Mouse (Mus musculus) limb, embryonic 14.5 days (tissue): ENCODE measurements around the gene Zzz3. TPM values are rescaled to one million over a fixed set of nuclear protein-coding genes. Genes with fewer than 3 reads are reported as not detected.

Experiments used
- ATAC-seq: fragments of 200-750 bp; cut with Nextera tagmentation; 2 replicates; pipeline ENCODE4 v1.8.0; 2017; ENCODE audit warnings: low read depth, moderate number of reproducible peaks, moderate TSS enrichment; ENCODE audit not compliant: low FRiP score
- DNase-seq: peaks from one replicate; pipeline ENCODE4 v3.0.0-alpha.2; 2015; ENCODE audit warnings: low spot score
- H3K27ac ChIP-seq: fragments of 300-500 bp; sonication (generic); replicated peaks from 2 replicates; pipeline ENCODE4 v1.5.1; 2014; ENCODE audit warnings: low read depth, mild to moderate bottlenecking, low read length, moderate library complexity, mixed read lengths
- H3K27me3 ChIP-seq: fragments of 300-500 bp; sonication (generic); 2 replicates; pipeline ENCODE4 v1.6.1; 2014; ENCODE audit warnings: low read length, mixed read lengths; ENCODE audit not compliant: control insufficient read depth, insufficient read depth
- H3K36me3 ChIP-seq: fragments of 300-500 bp; sonication (generic); 2 replicates; pipeline ENCODE4 v1.6.1; 2014; ENCODE audit warnings: mild to moderate bottlenecking, low read length, moderate library complexity, mixed read lengths; ENCODE audit not compliant: control insufficient read depth, insufficient read depth
- H3K4me1 ChIP-seq: fragments of 300-500 bp; sonication (generic); 2 replicates; pipeline ENCODE4 v1.6.1; 2014; ENCODE audit warnings: antibody characterized with exemption, low read length, mixed read lengths; ENCODE audit not compliant: control insufficient read depth, insufficient read depth
- H3K4me2 ChIP-seq: fragments of 300-500 bp; sonication (generic); replicated peaks from 2 replicates; pipeline ENCODE4 v1.6.1; 2014; ENCODE audit warnings: low read depth, mild to moderate bottlenecking, low read length, moderate library complexity; ENCODE audit not compliant: severe bottlenecking
- H3K4me3 ChIP-seq: fragments of 300-500 bp; sonication (generic); replicated peaks from 2 replicates; pipeline ENCODE4 v1.5.1; 2014; ENCODE audit warnings: low read length
- H3K9ac ChIP-seq: fragments of 300-500 bp; sonication (generic); 2 replicates; pipeline ENCODE4 v1.6.1; 2014; ENCODE audit warnings: mild to moderate bottlenecking, low read depth, low read length, moderate library complexity; ENCODE audit not compliant: severe bottlenecking
- H3K9me3 ChIP-seq: fragments of 300-500 bp; sonication (generic); 2 replicates; pipeline ENCODE4 v1.6.1; 2016; ENCODE audit warnings: low read length; ENCODE audit not compliant: control insufficient read depth
- POLR2A ChIP-seq: fragments of 200-500 bp; IDR thresholded peaks from 2 replicates; pipeline ENCODE4 v1.8.0; 2012; ENCODE audit warnings: inconsistent platforms, mild to moderate bottlenecking, moderate library complexity, borderline replicate concordance; ENCODE audit not compliant: insufficient read depth, insufficient read length; ENCODE audit errors: extremely low read depth
- WGBS: fragments of 180-500 bp; shearing (Covaris S2); extraction: QIAGEN DNeasy Blood & Tissue Kit; methylation state at CpG from one replicate; pipeline ENCODE4 v1.1.7; 2014; 5-methylcytosine and 5-hydroxymethylcytosine counted together
- polyA plus RNA-seq, 2 experiments: library from polyadenylated mRNA; depleted of rRNA in 1 of 2; stranded (reverse) in 1 of 2; unstranded in 1 of 2; fragments of >200 nt; fragmentation: Nextera tagmentation in 1 of 2; extraction: Ambion mirVana in 1 of 2; gene quantifications; 2 replicates each; pipeline versions ENCODE4 v1.2.1 to v1.2.3; 2012 to 2014

Gene Zzz3
- polyA plus RNA-seq, 2 experiments = 36.8 to 53.6 TPM

DNA sequence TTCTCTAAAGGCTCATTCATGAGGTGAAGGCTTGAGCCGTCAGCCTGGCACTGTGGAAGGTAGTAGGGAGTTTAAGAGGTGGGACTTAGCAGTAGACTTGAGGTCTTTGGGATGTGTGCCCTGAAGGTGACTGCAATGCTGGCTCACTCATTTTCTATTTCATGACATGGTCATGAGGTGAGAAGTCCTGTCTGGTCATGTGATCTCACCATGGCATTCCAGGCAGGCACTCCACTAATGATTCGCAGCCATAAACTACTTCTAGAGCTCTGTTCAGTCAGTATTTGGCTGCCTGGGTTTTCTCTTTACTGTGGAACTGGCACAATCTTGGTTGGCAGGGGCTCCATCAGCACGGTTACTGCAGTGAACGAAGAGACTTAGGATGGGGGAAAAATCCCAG lies 93.7 kb downstream of the Zzz3 start:
- Histone ChIP-seq H3K4me1 (peaks cover 11% of the 10 kb centered on the region; the same call in 1 of the 2 replicates), H3K27ac (no peak overlapping the region), H3K27me3 (no peaks in the 10 kb centered on the region), H3K4me2 (no peak overlapping the region), H3K36me3 (no peaks in the 10 kb centered on the region), H3K4me3 (no peak overlapping the region), H3K9me3 (no peaks in the 10 kb centered on the region), H3K9ac (no peak overlapping the region)
- 78% methylated on average over 4 of the region's 4 CpGs for WGBS
- DNase-seq (no peak), ATAC-seq (no peak)
- TF ChIP-seq POLR2A = no peak

DNA sequence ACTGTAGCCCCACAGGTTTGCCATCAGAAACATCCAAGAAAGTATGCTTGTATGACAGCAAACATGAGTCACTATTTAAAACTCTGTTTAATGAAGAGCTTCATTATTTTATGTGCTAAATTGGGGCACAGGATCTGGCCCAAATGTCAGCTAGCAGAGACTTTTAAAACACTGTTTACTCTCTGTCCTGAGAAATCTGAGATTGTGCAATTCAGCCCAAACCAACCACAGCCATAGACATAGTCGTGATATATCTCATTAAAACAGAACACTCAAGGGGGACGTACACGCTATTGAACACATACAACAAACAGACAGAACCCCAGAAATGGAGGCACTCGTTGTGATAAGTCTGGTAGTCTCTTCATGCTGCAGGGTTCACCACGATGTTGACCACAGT lies 95.2 kb downstream of the Zzz3 start:
- ATAC-seq (no peak), DNase-seq (no peak)
- WGBS = 86% methylated on average over 5 of the region's 5 CpGs
- no peaks in the 10 kb centered on the region for H3K36me3 ChIP-seq
- H3K4me2 ChIP-seq = no peak overlapping the region
- H3K9ac ChIP-seq = no peak overlapping the region
- H3K4me1 ChIP-seq = no peaks in the 10 kb centered on the region
- H3K27me3 ChIP-seq = no peaks in the 10 kb centered on the region
- no peak for TF ChIP-seq POLR2A
- no peak overlapping the region for H3K4me3 ChIP-seq
- H3K27ac ChIP-seq = no peak overlapping the region
- H3K9me3 ChIP-seq = no peaks in the 10 kb centered on the region

DNA sequence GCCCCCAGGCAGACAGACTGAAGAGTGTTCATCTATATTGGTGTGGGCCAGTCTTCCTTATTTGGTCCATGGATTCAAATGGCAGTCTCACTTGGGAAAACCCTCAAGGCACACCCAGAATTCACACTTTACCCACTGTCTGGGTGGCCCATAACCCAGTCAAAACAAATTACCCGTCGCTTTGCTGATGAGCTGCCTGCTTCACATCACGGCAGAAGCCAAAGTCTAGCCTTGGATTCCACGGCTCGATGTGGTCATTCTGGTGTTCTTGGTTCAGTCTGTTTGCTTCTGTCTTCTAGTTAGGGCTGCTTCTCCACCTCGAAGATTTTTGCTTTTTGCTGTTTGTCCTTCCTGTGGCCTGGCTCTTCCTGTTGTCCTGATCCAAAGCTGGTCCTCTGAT lies 97.0 kb downstream of the Zzz3 start:
- ATAC-seq (no peak), DNase-seq (no peak)
- Histone ChIP-seq H3K27me3 (no peaks in the 10 kb centered on the region), H3K36me3 (no peaks in the 10 kb centered on the region), H3K9me3 (no peaks in the 10 kb centered on the region), H3K27ac (no peak overlapping the region), H3K4me3 (no peak overlapping the region), H3K4me1 (no peaks in the 10 kb centered on the region), H3K9ac (no peak overlapping the region), H3K4me2 (no peak overlapping the region)
- no peak for TF ChIP-seq POLR2A
- WGBS = 67% methylated on average over 6 of the region's 6 CpGs

DNA sequence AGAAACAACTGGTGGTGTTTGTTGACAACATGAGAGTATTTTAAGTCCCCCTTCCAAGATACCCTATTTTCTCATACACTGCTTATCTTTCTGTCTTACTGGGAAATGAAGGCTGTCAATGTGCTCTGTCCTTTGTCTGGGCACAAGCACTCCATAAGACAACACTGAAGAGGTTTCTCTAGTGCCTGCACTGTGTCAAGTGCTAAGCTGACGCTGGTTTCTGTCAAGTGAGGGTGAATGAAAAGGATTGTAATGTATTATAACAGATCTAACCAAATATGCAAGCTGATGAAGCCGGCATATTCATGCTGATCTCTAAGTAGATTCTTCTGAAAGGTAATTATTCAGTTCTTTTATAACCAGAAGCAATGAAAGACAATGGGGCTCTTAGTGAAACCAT lies 98.5 kb downstream of the Zzz3 start:
- Histone ChIP-seq H3K9me3 (no peaks in the 10 kb centered on the region), H3K27ac (no peak overlapping the region), H3K4me3 (no peak overlapping the region), H3K9ac (no peak overlapping the region), H3K27me3 (no peaks in the 10 kb centered on the region), H3K4me2 (no peak overlapping the region), H3K36me3 (no peaks in the 10 kb centered on the region), H3K4me1 (no peaks in the 10 kb centered on the region)
- ATAC-seq (no peak), DNase-seq (no peak)
- TF ChIP-seq POLR2A = no peak
- WGBS = 71% methylated on average over 2 of the region's 2 CpGs

DNA sequence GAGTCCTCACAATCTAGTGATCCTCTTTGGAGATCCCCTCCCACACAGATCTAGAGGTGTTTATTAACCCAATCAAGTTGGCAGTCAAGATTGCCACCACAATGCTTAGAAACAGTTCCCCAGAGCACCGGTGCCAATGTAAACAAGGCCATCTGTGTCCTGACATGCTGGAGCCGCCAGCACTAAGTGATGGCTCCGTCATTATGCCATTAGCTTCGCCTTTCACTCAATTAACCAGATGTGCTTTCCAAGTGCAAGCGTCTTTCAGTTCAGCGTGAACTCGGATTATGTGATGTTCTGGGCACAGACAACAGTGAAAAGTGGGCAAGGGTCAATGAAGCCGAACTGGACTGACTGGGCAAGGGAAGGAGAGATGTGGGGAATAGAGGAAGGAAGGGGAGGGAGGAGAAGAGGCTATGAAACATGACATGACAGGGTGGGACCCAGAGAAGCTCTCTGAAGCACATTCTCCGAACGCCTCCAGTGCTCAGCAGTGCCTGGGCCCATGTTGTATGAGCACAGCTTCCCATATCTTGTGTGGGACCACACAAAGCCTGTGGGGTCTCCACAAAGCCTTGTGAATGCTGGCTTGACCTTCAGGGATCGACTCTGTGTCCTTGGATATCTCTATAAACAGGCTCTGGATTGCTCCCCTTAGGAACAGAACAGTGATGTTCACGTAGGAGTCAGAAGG lies 99.5 kb downstream of the Zzz3 start:
- Histone ChIP-seq H3K4me1 (no peaks in the 10 kb centered on the region), H3K9me3 (no peaks in the 10 kb centered on the region), H3K36me3 (no peaks in the 10 kb centered on the region), H3K27me3 (no peaks in the 10 kb centered on the region), H3K27ac (no peak overlapping the region), H3K4me3 (no peak overlapping the region), H3K9ac (no peak overlapping the region), H3K4me2 (no peak overlapping the region)
- DNase-seq = no peak
- 42% methylated on average over 12 of the region's 12 CpGs for WGBS
- TF ChIP-seq POLR2A = no peak
- no peak for ATAC-seq
